Mouse (Mus musculus): ENCODE measurements around the gene Pear1. TPM values are rescaled to one million over a fixed set of nuclear protein-coding genes. Genes with fewer than 3 reads are reported as not detected.

Gene Pear1
- total RNA-seq, 2 experiments from 2014 or later, result 6.3 to 8.4 TPM

DNA sequence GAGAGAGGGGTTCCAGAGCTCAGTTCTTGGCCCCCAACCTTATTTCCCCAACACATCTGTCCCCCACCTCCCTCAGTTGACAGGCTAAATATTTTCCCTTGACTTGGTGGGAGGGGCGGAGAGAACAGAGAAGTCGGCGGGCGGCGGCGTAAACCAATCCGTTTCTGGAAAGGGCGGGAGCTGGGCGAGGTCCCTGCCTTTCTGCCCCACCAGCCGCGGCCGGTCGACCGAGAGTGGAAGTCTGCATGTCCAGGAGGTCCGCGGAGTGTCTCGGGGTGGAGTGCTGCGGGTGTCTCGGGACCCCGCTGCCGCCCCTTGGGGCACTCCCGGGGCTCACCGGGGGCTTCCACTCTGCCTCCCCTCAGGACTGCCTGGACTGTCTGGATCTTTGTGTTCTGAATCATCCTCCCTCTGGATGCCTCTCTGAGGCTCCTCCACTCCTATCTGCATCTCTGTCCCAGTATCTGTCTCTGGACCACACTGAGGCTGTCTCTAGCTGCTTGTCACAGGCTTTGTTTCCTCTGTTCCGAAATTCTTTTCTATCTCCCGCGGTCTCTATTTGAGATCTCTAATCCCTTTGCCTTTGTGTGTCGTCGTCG lies 27.3 kb downstream of the Pear1 start, which contains the start of gene Insrr:
Insrr (plus strand) TSS at position 216 of the 599 bp plus-strand sequence.
- DNase-seq, result peak; percentile 65
- intact Hi-C loops (cut with DNase I), result loop anchor here (5.0 kb wide), 1 partner anchor 40 kb away; no protein-coding TSS in a partner anchor
- no peak within 1 kb of the TSS for H3K27ac ChIP-seq
- peak within 1 kb of the TSS; percentile 67 for H3K4me3 ChIP-seq
- TF ChIP-seq CTCF (IDR thresholded peaks at IDR 0.05), result no peak

- peak; percentile 75 for DNase-seq
- TF ChIP-seq CTCF (IDR thresholded peaks at IDR 0.05), result peak; percentile 92
- Histone ChIP-seq H3K4me3 (peak overlapping the region; percentile 58), H3K27ac (no peak overlapping the region)
- intact Hi-C loops (cut with DNase I), result loop anchor here (1.0 to 5.0 kb wide), 2 partner anchors 21 to 42 kb away; no protein-coding TSS in a partner anchor
Measured at GRCm38 (mm10) chr3:87795336-87796277, 28.5 kb downstream of the Pear1 start.

- intact Hi-C loops (cut with DNase I), result loop anchor here (1.0 to 5.0 kb wide), 2 partner anchors 21 to 42 kb away; no protein-coding TSS in a partner anchor
- no peak for DNase-seq
- no peak for TF ChIP-seq CTCF (IDR thresholded peaks at IDR 0.05)
- Histone ChIP-seq H3K4me3 (peak within 1 kb of the TSS; percentile 58), H3K27ac (no peak within 1 kb of the TSS)
Measured at GRCm38 (mm10) chr3:87794922-87795325, 29.2 kb downstream of the Pear1 start, which contains the start of gene Ntrk1. TSS of gene Ntrk1 (minus strand) at chr3:87795162.

DNA sequence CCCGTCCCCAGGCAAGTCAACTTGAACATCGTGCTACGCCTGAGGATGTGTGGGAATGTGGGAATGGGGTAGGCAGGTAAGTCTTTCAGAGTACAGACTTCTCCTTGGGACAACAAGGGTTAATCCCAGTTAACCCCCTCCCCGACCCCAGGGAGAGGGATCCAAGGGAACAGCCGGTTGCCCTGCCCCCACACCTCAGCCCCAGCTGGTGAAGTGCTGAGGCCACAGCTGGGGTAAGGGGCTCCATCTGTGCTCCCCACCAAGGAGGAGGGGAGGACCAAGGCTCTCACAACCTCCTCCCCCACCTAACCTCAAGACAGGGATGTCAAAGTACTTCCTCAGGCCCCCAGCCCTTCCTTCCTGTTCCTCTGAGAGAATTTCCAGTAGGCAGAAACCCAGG lies 34.3 kb downstream of the Pear1 start:
- Histone ChIP-seq H3K4me3 (no peak overlapping the region), H3K27ac (no peak overlapping the region)
- no peak for DNase-seq
- intact Hi-C loops (cut with DNase I), result no loop called here
- no peak for TF ChIP-seq CTCF (IDR thresholded peaks at IDR 0.05)

GRCm38 (mm10) chr3:87789248-87789647 lies 34.9 kb downstream of the Pear1 start:
- Histone ChIP-seq H3K4me3 (no peak overlapping the region), H3K27ac (no peak overlapping the region)
- DNase-seq, result no peak
- intact Hi-C loops (cut with DNase I), result no loop called here
- TF ChIP-seq CTCF (IDR thresholded peaks at IDR 0.05), result no peak

GRCm38 (mm10) chr3:87785626-87786214 lies 38.4 kb downstream of the Pear1 start:
- no peak for TF ChIP-seq CTCF (IDR thresholded peaks at IDR 0.05)

DNA sequence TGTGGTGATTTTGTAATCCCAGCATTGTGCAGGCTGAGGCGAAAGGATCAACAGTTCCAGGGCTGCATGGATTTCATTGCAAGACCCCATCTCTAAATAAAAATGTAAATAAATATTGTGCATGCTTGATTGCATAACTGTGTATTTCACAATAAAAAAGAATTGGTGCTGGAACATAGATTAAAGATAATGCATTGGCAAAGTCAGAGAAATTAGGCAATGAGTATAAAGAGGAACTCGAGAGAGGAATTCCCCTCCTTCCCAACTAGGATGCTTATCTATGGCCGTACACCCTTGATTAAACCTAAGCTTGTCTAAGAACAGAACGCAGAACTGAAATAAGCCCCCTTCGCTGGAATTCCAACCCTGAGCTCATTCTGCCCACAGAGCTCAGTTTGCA lies 39.0 kb downstream of the Pear1 start:
- no peak overlapping the region for H3K4me3 ChIP-seq
- no peak for TF ChIP-seq CTCF (IDR thresholded peaks at IDR 0.05)
- no peak for DNase-seq
- no peak overlapping the region for H3K27ac ChIP-seq
- intact Hi-C loops (cut with DNase I), result no loop called here

More at GRCm38 (mm10) chr3:87785626-87786214, 38.4 kb downstream of the Pear1 start:
- intact Hi-C loops (cut with DNase I), result no loop called here
- no peak overlapping the region for H3K4me3 ChIP-seq
- no peak for DNase-seq
- H3K27ac ChIP-seq, result no peak overlapping the region

- no peak for DNase-seq
- no peak for TF ChIP-seq CTCF (IDR thresholded peaks at IDR 0.05)
- intact Hi-C loops (cut with DNase I), result no loop called here
- no peak overlapping the region for H3K4me3 ChIP-seq
- H3K27ac ChIP-seq, result no peak overlapping the region
Measured at GRCm38 (mm10) chr3:87783282-87784023, 40.7 kb downstream of the Pear1 start.

GRCm38 (mm10) chr3:87779086-87779485 lies 45.0 kb downstream of the Pear1 start:
- intact Hi-C loops (cut with DNase I), result no loop called here
- Histone ChIP-seq H3K27ac (no peak overlapping the region), H3K4me3 (no peak overlapping the region)
- no peak for TF ChIP-seq CTCF (IDR thresholded peaks at IDR 0.05)
- DNase-seq, result no peak

DNA sequence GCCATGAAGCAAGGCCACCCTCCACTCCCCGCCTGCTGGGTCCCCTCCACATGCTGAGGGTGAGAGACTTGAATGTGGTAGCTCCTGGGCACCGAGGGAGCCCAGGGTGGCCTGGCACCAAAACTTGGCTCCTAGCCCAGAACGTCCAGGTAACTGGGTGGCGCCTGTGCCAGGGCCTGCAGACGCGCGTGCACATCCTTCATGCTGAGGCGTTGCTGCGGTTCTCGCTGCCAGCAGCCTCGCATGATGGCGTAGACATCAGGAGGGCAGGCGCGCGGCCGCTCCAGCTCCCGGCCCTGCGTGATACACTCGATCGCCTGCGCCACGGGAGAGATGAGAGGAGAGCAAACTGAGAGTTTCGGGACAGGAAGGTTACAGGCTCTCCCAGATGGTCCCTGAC lies 45.8 kb downstream of the Pear1 start:
- DNase-seq, result no peak
- intact Hi-C loops (cut with DNase I), result no loop called here
- TF ChIP-seq CTCF (IDR thresholded peaks at IDR 0.05), result no peak
- Histone ChIP-seq H3K4me3 (no peak overlapping the region), H3K27ac (no peak overlapping the region)

DNA sequence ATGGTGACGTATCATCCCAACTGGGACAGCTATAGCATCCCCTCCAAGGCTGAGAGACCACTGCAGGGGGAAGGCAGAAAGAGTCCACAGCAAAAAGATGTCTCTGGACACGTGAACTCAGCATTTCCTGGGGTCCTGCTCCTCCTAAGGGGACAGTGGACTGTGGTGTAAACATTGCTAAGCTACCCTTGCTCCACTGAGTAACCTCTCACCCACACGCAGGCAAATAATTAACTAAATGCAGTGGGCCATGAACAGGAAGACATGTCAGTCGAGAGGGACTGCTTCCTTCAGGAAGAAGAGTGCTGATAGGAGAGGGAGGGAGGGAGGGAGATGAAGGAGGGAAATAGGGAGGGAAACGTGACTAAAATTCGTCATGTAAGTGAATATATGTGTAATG lies 53.0 kb downstream of the Pear1 start:
- Histone ChIP-seq H3K4me3 (no peak overlapping the region), H3K27ac (no peak overlapping the region)
- intact Hi-C loops (cut with DNase I), result no loop called here
- TF ChIP-seq CTCF (IDR thresholded peaks at IDR 0.05), result no peak
- DNase-seq, result no peak

GRCm38 (mm10) chr3:87770280-87770679 lies 53.8 kb downstream of the Pear1 start:
- peak; percentile 41 for DNase-seq
- no peak overlapping the region for H3K27ac ChIP-seq
- intact Hi-C loops (cut with DNase I), result loop anchor here (1.0 kb wide), 1 partner anchor 46 kb away; no protein-coding TSS in a partner anchor
- TF ChIP-seq CTCF (IDR thresholded peaks at IDR 0.05), result peak; percentile 89
- H3K4me3 ChIP-seq, result no peak overlapping the region

All from gastrocnemius, adult 2 months (tissue).